Mouse (Mus musculus) lung, adult 2 months (tissue): ENCODE data around the gene Mgat5.

ENCODE experiments used
- CTCF ChIP-seq: fragments of 200-500 bp; IDR thresholded peaks from 2 replicates; pipeline ENCODE4 v1.5.1; 2011; ENCODE audit warnings: mild to moderate bottlenecking, low read length, control low read depth; ENCODE audit not compliant: insufficient read depth
- POLR2A ChIP-seq: fragments of 200-500 bp; IDR thresholded peaks from 2 replicates; pipeline ENCODE4 v1.6.1; 2011; ENCODE audit warnings: low read depth, mild to moderate bottlenecking, control low read depth, low read length, borderline replicate concordance; ENCODE audit errors: extremely low read depth

DNA sequence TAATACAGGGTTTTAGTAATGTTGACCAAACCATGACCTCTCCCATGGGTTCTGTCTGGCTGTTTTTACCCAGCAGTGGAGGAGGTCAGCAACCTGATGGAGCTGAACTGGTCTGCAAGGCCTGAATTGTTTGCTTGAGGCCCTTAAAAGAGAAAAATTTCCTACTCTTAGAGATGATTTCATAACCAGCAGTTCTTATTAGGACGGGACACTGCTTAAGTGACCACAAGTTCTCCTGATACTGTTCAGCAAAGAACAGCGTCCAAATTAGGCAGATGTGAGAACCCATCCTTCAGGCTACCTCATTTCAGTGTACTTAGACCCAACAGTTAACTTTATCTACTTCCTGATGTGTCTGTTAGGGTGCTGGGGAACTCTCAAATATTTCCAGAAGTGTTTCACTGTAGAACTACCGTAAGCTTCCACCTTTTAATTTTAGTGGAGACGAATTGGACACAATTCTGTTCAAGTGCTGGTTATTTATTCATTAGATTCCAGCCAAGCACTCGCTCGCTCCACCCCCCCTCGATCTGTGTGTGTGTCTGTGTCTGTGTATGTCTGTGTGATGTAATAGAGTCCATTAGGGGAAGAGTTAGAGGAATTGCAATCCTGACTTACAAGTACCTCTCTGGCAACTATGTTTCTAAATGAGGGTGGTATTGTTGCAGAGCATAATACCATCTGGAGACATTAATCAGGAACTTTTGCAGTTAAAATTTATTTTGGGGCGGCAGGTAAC lies 17.4 kb downstream of the Mgat5 start:
- TF ChIP-seq CTCF (no peak), POLR2A (no peak)
